Mouse (Mus musculus): Measurements from ENCODE around the gene Cyb5d1. TPM values are rescaled to one million over a fixed set of nuclear protein-coding genes. Genes with fewer than 3 reads are reported as not detected.

Cyb5d1 gene
- polyA plus RNA-seq, 1 experiment = 18.9 TPM

DNA sequence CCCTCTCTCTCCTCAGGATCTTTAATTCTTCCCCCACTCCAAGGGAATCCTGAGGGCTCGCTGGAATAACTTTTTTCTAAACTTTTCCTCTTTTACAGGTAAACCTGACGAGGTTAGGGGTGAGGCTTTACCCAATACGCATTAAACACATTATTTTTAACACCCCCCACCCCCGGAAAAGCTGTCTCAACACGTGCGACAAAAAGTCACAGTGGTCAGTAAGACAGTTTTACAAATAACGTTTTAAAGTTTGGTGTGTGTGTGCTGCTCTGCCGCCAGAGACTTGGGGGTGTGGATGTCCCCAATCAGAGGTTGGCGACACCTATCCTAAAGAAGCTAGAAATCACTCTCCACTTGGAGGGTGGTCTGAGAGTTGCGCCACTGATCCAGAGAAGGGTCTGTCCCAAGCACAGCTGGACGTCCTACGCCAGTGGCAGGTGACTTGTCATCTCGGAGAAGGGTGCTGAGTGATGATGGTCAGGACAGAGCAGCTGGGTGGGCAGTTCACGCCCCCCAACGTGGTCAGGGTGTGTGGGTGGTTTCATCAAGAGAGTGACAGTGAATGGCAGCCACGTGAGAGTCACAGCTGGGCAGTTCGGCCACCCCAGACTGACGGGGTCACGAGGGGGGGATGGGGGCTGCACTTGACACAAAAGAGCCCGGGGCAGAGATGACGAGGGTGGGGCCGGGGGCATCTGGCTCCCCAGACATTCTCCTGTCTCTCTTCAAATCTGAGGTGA lies 27.6 kb downstream of the Cyb5d1 start:
- Histone ChIP-seq H3K4me1 (ENCODE audit: control insufficient read depth, insufficient read depth, insufficient read length, low read length) (peaks cover 25% of the 10 kb centered on the region), H3K27ac (replicated peaks; ENCODE audit: low read depth, low read length) (peak overlapping the region; percentile 81), H3K4me3 (ENCODE audit: insufficient read depth, low read depth, low read length) (peak overlapping the region; percentile 91)

DNA sequence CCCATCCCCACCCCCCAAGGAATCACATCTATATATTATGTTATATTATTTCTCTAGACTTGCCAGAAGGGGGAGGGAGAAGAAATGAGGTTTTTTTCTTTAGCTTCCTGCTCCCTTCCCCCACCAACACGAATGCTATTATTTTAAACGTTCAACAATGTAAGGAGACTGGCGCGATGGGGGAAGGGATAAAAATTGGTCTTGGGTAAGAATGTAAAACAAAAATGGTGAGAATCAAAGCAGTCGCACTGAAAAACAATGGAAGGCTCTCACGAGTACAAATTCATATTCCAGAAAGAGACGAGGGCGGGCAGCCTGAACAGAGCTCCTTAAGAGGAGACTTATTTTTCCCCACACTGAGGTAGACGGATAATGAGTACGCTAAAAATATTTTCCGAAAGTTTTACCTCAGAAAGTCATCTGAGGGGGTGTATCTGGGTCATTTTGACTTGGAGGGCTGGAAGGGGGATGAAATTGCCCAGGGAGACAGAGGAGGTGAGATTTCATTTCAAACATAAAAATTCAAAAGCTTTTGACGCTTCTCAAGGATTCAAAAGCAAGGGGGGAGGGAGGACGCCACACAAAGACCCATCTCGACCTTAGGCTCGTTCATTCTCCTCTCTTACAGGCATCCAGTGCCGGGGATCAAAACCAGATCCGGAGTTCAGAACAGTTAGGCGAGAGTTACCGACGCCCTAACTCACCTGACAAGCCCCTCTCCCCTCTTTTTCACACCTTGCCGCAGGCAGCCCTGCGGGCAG lies 28.4 kb downstream of the Cyb5d1 start:
- Histone ChIP-seq H3K4me1 (ENCODE audit: control insufficient read depth, insufficient read depth, insufficient read length, low read length) (peaks cover 25% of the 10 kb centered on the region), H3K27ac (replicated peaks; ENCODE audit: low read depth, low read length) (peak overlapping the region; percentile 81), H3K4me3 (ENCODE audit: insufficient read depth, low read depth, low read length) (peak overlapping the region; percentile 91)

DNA sequence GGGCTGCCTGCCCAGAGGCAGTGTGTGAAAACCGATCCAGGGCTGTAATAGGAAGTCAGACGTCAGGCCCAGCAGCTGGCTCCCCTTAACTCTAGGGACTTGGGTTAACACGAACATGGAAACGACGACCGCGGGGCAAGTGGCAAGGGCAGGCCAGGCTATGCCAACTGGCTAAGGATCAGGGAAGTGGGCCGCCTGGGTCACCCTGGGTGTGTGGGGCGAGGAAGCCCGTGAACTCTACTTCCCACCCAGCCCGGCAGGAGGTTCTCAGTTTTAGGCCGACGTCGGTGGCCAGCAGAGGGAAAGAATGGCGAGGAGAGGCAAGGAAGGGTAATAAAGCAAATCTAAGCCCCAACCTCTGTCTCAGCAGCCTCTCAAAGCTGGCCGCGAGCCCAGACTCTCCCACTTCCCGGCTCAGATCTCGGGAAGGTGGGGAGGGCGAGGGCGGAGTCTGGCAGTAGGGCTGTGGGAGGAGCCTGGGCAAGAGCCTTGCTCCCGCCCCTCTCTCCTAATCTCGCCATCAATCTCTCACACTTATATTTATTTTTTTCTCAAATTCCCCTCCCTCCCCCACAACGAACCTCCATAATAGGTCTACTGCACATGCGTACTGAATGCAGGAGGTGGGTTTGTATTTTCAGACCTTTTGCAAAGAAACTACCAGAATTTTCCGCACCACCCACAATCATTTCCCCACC lies 29.1 kb downstream of the Cyb5d1 start:
- peak overlapping the region; percentile 45 for H3K4me3 ChIP-seq (ENCODE audit: insufficient read depth, low read depth, low read length)
- peak overlapping the region; percentile 93 for H3K27ac ChIP-seq (replicated peaks; ENCODE audit: low read depth, low read length)
- H3K4me1 ChIP-seq (ENCODE audit: control insufficient read depth, insufficient read depth, insufficient read length, low read length) = peaks cover 25% of the 10 kb centered on the region

- peak overlapping the region; percentile 45 for H3K4me3 ChIP-seq (ENCODE audit: insufficient read depth, low read depth, low read length)
- peak overlapping the region; percentile 93 for H3K27ac ChIP-seq (replicated peaks; ENCODE audit: low read depth, low read length)
- H3K4me1 ChIP-seq (ENCODE audit: control insufficient read depth, insufficient read depth, insufficient read length, low read length) = peaks cover 25% of the 10 kb centered on the region
Measured at GRCm38 (mm10) chr11:69365722-69366121, 29.7 kb downstream of the Cyb5d1 start.

DNA sequence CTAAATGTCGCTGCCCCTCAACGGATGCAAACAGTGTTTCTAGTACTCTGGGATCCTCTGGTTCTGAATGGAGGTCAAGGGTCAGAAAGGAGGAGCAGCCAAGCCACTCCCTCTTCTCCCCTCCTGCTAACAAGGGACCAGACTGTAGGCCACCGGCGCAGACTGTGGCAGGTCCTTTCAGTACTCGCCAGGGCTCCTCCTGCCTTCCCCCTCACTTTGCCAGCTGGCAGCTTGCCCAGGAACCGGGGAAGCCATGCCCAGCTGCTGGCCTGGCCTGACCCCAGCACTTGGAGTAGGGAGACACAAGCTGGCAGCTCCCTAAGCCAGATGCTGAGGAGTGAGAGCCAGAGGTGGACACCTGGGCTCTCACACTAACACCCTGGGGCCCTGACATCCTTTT lies 30.5 kb downstream of the Cyb5d1 start:
- peak overlapping the region; percentile 42 for H3K4me3 ChIP-seq (ENCODE audit: insufficient read depth, low read depth, low read length)
- H3K27ac ChIP-seq (replicated peaks; ENCODE audit: low read depth, low read length) = peak overlapping the region; percentile 93
- peaks cover 25% of the 10 kb centered on the region for H3K4me1 ChIP-seq (ENCODE audit: control insufficient read depth, insufficient read depth, insufficient read length, low read length)

DNA sequence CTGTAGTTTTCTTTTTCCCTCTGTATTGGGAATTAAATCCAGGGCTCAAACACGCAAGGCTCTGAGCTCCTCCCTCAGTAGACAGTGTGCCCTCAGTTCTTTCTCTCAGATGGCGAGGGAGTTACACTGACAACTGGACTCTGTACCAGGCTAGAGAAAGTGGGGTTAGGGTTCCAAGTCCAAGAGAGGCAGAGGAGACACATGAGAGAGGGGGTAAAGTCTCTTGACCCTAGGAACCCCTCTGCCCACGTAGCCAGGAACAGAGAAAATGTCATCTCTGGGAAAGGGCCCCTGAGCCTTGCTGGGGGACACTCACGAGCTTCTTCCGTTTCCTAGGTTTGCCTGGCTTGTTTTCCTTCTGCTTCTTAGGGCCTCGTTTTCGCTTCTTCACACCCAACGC lies 31.1 kb downstream of the Cyb5d1 start:
- Histone ChIP-seq H3K4me1 (ENCODE audit: control insufficient read depth, insufficient read depth, insufficient read length, low read length) (peaks cover 25% of the 10 kb centered on the region), H3K4me3 (ENCODE audit: insufficient read depth, low read depth, low read length) (peak overlapping the region; percentile 42), H3K27ac (replicated peaks; ENCODE audit: low read depth, low read length) (peak overlapping the region; percentile 93)

- H3K27ac ChIP-seq (replicated peaks; ENCODE audit: low read depth, low read length) = no peak overlapping the region
- peaks cover 21% of the 10 kb centered on the region for H3K4me1 ChIP-seq (ENCODE audit: control insufficient read depth, insufficient read depth, insufficient read length, low read length)
- no peak overlapping the region for H3K4me3 ChIP-seq (ENCODE audit: insufficient read depth, low read depth, low read length)
Measured at GRCm38 (mm10) chr11:69362479-69362878, 33.0 kb downstream of the Cyb5d1 start.

GRCm38 (mm10) chr11:69362021-69362420 lies 33.4 kb downstream of the Cyb5d1 start:
- Histone ChIP-seq H3K4me3 (ENCODE audit: insufficient read depth, low read depth, low read length) (no peak overlapping the region), H3K27ac (replicated peaks; ENCODE audit: low read depth, low read length) (no peak overlapping the region), H3K4me1 (ENCODE audit: control insufficient read depth, insufficient read depth, insufficient read length, low read length) (peaks cover 19% of the 10 kb centered on the region)

DNA sequence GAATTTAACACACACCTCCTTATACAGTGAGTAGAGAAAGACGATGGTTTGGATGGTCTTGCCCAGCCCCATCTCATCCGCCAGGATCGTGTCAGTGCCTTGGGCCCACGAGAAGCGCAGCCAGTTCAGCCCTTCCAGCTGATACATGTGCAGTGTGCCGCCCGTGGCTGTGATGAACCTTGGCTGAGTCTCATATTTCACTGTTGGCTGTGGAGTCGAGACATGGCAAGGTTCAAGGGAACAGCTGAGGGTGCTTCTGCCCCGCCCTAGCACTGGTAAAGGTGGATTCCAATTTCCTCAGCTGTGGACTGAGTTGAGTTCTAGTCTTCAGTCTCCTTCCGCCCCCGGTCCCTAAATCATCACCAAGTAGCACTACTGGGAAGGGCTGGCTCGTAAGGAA lies 37.7 kb downstream of the Cyb5d1 start:
- Histone ChIP-seq H3K4me3 (ENCODE audit: insufficient read depth, low read depth, low read length) (no peak overlapping the region), H3K4me1 (ENCODE audit: control insufficient read depth, insufficient read depth, insufficient read length, low read length) (no peaks in the 10 kb centered on the region), H3K27ac (replicated peaks; ENCODE audit: low read depth, low read length) (no peak overlapping the region)

DNA sequence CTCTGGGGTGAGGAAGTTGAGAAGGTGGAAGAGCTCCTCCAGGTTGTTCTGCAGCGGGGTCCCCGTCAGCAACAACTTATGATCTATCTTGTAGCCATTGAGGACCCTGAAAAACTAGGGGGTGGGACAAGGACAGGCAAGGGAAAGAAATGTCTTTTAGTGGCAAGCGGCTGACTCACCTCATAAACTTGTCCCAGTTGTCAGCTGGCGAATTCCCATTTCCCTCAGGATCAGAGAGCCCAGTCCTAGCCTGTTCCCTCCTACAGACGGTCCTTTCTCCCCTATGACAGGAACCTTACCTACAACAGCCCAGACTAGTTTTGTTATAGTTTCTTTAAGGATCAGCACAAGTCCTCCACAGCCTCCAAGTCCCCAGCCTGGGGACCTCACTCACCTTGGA lies 38.9 kb downstream of the Cyb5d1 start:
- H3K4me1 ChIP-seq (ENCODE audit: control insufficient read depth, insufficient read depth, insufficient read length, low read length) = no peaks in the 10 kb centered on the region
- no peak overlapping the region for H3K4me3 ChIP-seq (ENCODE audit: insufficient read depth, low read depth, low read length)

GRCm38 (mm10) chr11:69346441-69346840 lies 49.0 kb downstream of the Cyb5d1 start:
- H3K4me1 ChIP-seq (ENCODE audit: control insufficient read depth, insufficient read depth, insufficient read length, low read length) = no peaks in the 10 kb centered on the region
- H3K27ac ChIP-seq (replicated peaks; ENCODE audit: low read depth, low read length) = no peak overlapping the region
- H3K4me3 ChIP-seq (ENCODE audit: insufficient read depth, low read depth, low read length) = no peak overlapping the region

More for the DNA sequence above, 38.9 kb downstream of the Cyb5d1 start:
- H3K27ac ChIP-seq (replicated peaks; ENCODE audit: low read depth, low read length) = no peak overlapping the region

Other genes with a start within 250 kb of the Cyb5d1 start
- not detected in 2 replicates for gene Alox12b, start 238.6 kb downstream of the Cyb5d1 start, polyA plus RNA-seq (2012; ENCODE audit: insufficient read depth, insufficient read length, missing spikeins)
- not detected in 2 replicates for gene Alox8, start 197.8 kb downstream of the Cyb5d1 start, polyA plus RNA-seq (2012; ENCODE audit: insufficient read depth, insufficient read length, missing spikeins)
- gene Gucy2e, start 158.6 kb downstream of the Cyb5d1 start, polyA plus RNA-seq (2012; ENCODE audit: insufficient read depth, insufficient read length, missing spikeins) = not detected in 2 replicates
- 4.5 and 5.6 TPM in 2 replicates for gene Cntrob, start 71.9 kb downstream of the Cyb5d1 start, polyA plus RNA-seq (2012; ENCODE audit: insufficient read depth, insufficient read length, missing spikeins)
- 93.3 and 94.0 TPM in 2 replicates for gene Trappc1, start 71.7 kb downstream of the Cyb5d1 start, polyA plus RNA-seq (2012; ENCODE audit: insufficient read depth, insufficient read length, missing spikeins)
- 1.2 and 1.6 TPM in 2 replicates for gene Kcnab3, start 69.4 kb downstream of the Cyb5d1 start, polyA plus RNA-seq (2012; ENCODE audit: insufficient read depth, insufficient read length, missing spikeins)
- 2.8 TPM in 1 of 2 replicates, not detected in the other for gene Rnf227, start 55.2 kb downstream of the Cyb5d1 start, polyA plus RNA-seq (2012; ENCODE audit: insufficient read depth, insufficient read length, missing spikeins)
- gene Chd3, start 26.2 kb downstream of the Cyb5d1 start, polyA plus RNA-seq (2012; ENCODE audit: insufficient read depth, insufficient read length, missing spikeins) = 19.4 and 27.0 TPM in 2 replicates
- 249 and 290 TPM in 2 replicates for gene Naa38, start 144 bp downstream of the Cyb5d1 start, polyA plus RNA-seq (2012; ENCODE audit: insufficient read depth, insufficient read length, missing spikeins)
- gene Tmem88, start 2.6 kb upstream of the Cyb5d1 start, polyA plus RNA-seq (2012; ENCODE audit: insufficient read depth, insufficient read length, missing spikeins) = 4.1 and 8.3 TPM in 2 replicates
- 13.9 and 16.9 TPM in 2 replicates for gene Kdm6b, start 18.0 kb upstream of the Cyb5d1 start, polyA plus RNA-seq (2012; ENCODE audit: insufficient read depth, insufficient read length, missing spikeins)
- gene Dnah2, start 153.5 kb upstream of the Cyb5d1 start, polyA plus RNA-seq (2012; ENCODE audit: insufficient read depth, insufficient read length, missing spikeins) = not detected in 2 replicates
- not detected in 2 replicates for gene Efnb3, start 164.6 kb upstream of the Cyb5d1 start, polyA plus RNA-seq (2012; ENCODE audit: insufficient read depth, insufficient read length, missing spikeins)
- 10.7 and 10.9 TPM in 2 replicates for gene Wrap53, start 184.6 kb upstream of the Cyb5d1 start, polyA plus RNA-seq (2012; ENCODE audit: insufficient read depth, insufficient read length, missing spikeins)
- gene Trp53, start 184.7 kb upstream of the Cyb5d1 start, polyA plus RNA-seq (2012; ENCODE audit: insufficient read depth, insufficient read length, missing spikeins) = 13.6 and 18.3 TPM in 2 replicates
- 6.7 and 8.3 TPM in 2 replicates for gene Atp1b2, start 210.3 kb upstream of the Cyb5d1 start, polyA plus RNA-seq (2012; ENCODE audit: insufficient read depth, insufficient read length, missing spikeins)
- gene Shbg, start 222.3 kb upstream of the Cyb5d1 start, polyA plus RNA-seq (2012; ENCODE audit: insufficient read depth, insufficient read length, missing spikeins) = not detected in 2 replicates
- gene Sat2, start 226.4 kb upstream of the Cyb5d1 start, polyA plus RNA-seq (2012; ENCODE audit: insufficient read depth, insufficient read length, missing spikeins) = 8.6 and 10.9 TPM in 2 replicates
- 27.8 and 29.5 TPM in 2 replicates for gene Fxr2, start 237.4 kb upstream of the Cyb5d1 start, polyA plus RNA-seq (2012; ENCODE audit: insufficient read depth, insufficient read length, missing spikeins)